Mouse (Mus musculus): ENCODE measurements at regions not wholly inside any gene's neighbourhood (a gene's known extent, or its start where the extent isn't known, plus 50 kb on each side); places are given as distances from the start of the nearest gene placed in this dataset.

GRCm38 (mm10) chr5:73875847-73876246, 192.4 kb downstream of the Usp46 start:
- no peak for DNase-seq (ENCODE audit: low spot score in 2 of 2)

- DNase-seq (ENCODE audit: low spot score in 2 of 2), result no peak
These were observed 187.3 kb downstream of the Usp46 start for GRCm38 (mm10) chr5:73880936-73881335.

- no peak for DNase-seq (ENCODE audit: low spot score in 2 of 2)
These were observed 186.3 kb downstream of the Usp46 start for GRCm38 (mm10) chr5:73881941-73882340.

GRCm38 (mm10) chr5:73884998-73885397, 183.2 kb downstream of the Usp46 start:
- DNase-seq (ENCODE audit: low spot score in 2 of 2), result no peak

GRCm38 (mm10) chr5:73885691-73886090, 182.5 kb downstream of the Usp46 start:
- DNase-seq (ENCODE audit: low spot score in 2 of 2), result no peak

- DNase-seq (ENCODE audit: low spot score in 2 of 2), result no peak
These were observed 180.8 kb downstream of the Usp46 start for GRCm38 (mm10) chr5:73887306-73887958.

GRCm38 (mm10) chr5:73888391-73888790, 179.8 kb downstream of the Usp46 start:
- DNase-seq (ENCODE audit: low spot score in 2 of 2), result no peak

- DNase-seq (ENCODE audit: low spot score in 2 of 2), result no peak
These were observed 178.9 kb downstream of the Usp46 start for GRCm38 (mm10) chr5:73889342-73889741.

GRCm38 (mm10) chr5:73890942-73891341, 177.3 kb downstream of the Usp46 start:
- peak in 1 of 2 experiments; percentile 67 for DNase-seq (ENCODE audit: low spot score in 2 of 2)

- no peak for DNase-seq (ENCODE audit: low spot score in 2 of 2)
These were observed 176.6 kb downstream of the Usp46 start for GRCm38 (mm10) chr5:73891606-73892005.

GRCm38 (mm10) chr5:73892440-73893225, 175.6 kb downstream of the Usp46 start:
- DNase-seq (ENCODE audit: low spot score in 2 of 2), result no peak

- DNase-seq (ENCODE audit: low spot score in 2 of 2), result no peak
These were observed 173.0 kb downstream of the Usp46 start for GRCm38 (mm10) chr5:73895186-73895585.

GRCm38 (mm10) chr5:73896785-73897184, 171.4 kb downstream of the Usp46 start:
- DNase-seq (ENCODE audit: low spot score in 2 of 2), result no peak

GRCm38 (mm10) chr5:73901651-73902050, 166.6 kb downstream of the Usp46 start:
- no peak for DNase-seq (ENCODE audit: low spot score in 2 of 2)

GRCm38 (mm10) chr5:73902470-73903218, 165.6 kb downstream of the Usp46 start:
- no peak for DNase-seq (ENCODE audit: low spot score in 2 of 2)

GRCm38 (mm10) chr5:73903219-73903570, 165.0 kb downstream of the Usp46 start:
- DNase-seq (ENCODE audit: low spot score in 2 of 2), result peak in 1 of 2 experiments; percentile 37

GRCm38 (mm10) chr5:73904146-73904811, 164.0 kb downstream of the Usp46 start:
- DNase-seq (ENCODE audit: low spot score in 2 of 2), result no peak

- no peak for DNase-seq (ENCODE audit: low spot score in 2 of 2)
These were observed 156.1 kb downstream of the Usp46 start for GRCm38 (mm10) chr5:73912149-73912548.

GRCm38 (mm10) chr5:73913116-73913515, 155.1 kb downstream of the Usp46 start:
- DNase-seq (ENCODE audit: low spot score in 2 of 2), result no peak

GRCm38 (mm10) chr5:73918011-73918410, 150.2 kb downstream of the Usp46 start:
- DNase-seq (ENCODE audit: low spot score in 2 of 2), result no peak

- DNase-seq (ENCODE audit: low spot score in 2 of 2), result no peak
These were observed 148.3 kb downstream of the Usp46 start for GRCm38 (mm10) chr5:73919936-73920335.

- no peak for DNase-seq (ENCODE audit: low spot score in 2 of 2)
These were observed 140.7 kb downstream of the Usp46 start for GRCm38 (mm10) chr5:73927534-73927933.
